Mouse (Mus musculus) heart, embryonic 13.5 days (tissue): Measurements from ENCODE around the gene Tmem160. TPM values are rescaled to one million over a fixed set of nuclear protein-coding genes. Genes with fewer than 3 reads are reported as not detected.

Experiments used
- ATAC-seq: fragments of 200-750 bp; cut with Nextera tagmentation; 2 replicates; pipeline ENCODE4 v1.8.0; 2017; ENCODE audit warnings: moderate TSS enrichment; ENCODE audit not compliant: insufficient number of reproducible peaks, low FRiP score, low TSS enrichment; ENCODE audit errors: extremely low read depth
- H3K27ac ChIP-seq: fragments of 300-500 bp; sonication (generic); replicated peaks from 2 replicates; pipeline ENCODE4 v1.5.1; 2015; ENCODE audit warnings: moderate library complexity, mild to moderate bottlenecking, inconsistent platforms
- H3K27me3 ChIP-seq: fragments of 300-500 bp; sonication (generic); replicated peaks from 2 replicates; pipeline ENCODE4 v1.6.1; 2015; ENCODE audit warnings: mild to moderate bottlenecking, inconsistent platforms
- H3K36me3 ChIP-seq: fragments of 300-500 bp; sonication (generic); 2 replicates; pipeline ENCODE4 v1.6.1; 2015; ENCODE audit warnings: mild to moderate bottlenecking, inconsistent platforms
- H3K4me1 ChIP-seq: fragments of 300-500 bp; sonication (generic); 2 replicates; pipeline ENCODE4 v1.6.1; 2015; ENCODE audit warnings: inconsistent platforms
- H3K4me2 ChIP-seq: fragments of 300-500 bp; sonication (generic); 2 replicates; pipeline ENCODE4 v1.6.1; 2015; ENCODE audit warnings: inconsistent platforms, mild to moderate bottlenecking, moderate library complexity
- H3K4me3 ChIP-seq: fragments of 300-500 bp; sonication (generic); 2 replicates; pipeline ENCODE4 v1.5.1; 2015; ENCODE audit warnings: moderate library complexity, mild to moderate bottlenecking, inconsistent platforms
- H3K9ac ChIP-seq: fragments of 300-500 bp; sonication (generic); 2 replicates; pipeline ENCODE4 v1.6.1; 2015; ENCODE audit warnings: inconsistent platforms, mild to moderate bottlenecking, moderate library complexity
- H3K9me3 ChIP-seq: fragments of 300-500 bp; sonication (generic); 2 replicates; pipeline ENCODE4 v1.6.1; 2016; ENCODE audit warnings: inconsistent platforms
- WGBS: fragments of 180-500 bp; shearing (Covaris S2); methylation state at CpG from one replicate; pipeline ENCODE4 v1.1.7; 2015; ENCODE audit warnings: mixed read lengths; 5-methylcytosine and 5-hydroxymethylcytosine counted together
- polyA plus RNA-seq: library from polyadenylated mRNA; unstranded; fragments of >200 nt; fragmentation: Nextera tagmentation; extraction: Ambion mirVana; gene quantifications from 2 replicates; pipeline ENCODE4 v1.2.1, GENCODE M21; 2015

The Tmem160 gene
- polyA plus RNA-seq, 1 experiment from 2014 or later: 73.2 TPM

GRCm38 (mm10) chr7:16417141-16417771, 35.3 kb upstream of the Tmem160 start:
- no peaks in the 10 kb centered on the region for H3K9me3 ChIP-seq
- peak overlapping the region; percentile 10; the same call in 1 of the 2 replicates for H3K4me2 ChIP-seq
- WGBS: 65% methylated on average over 10 of the region's 10 CpGs
- no peak overlapping the region for H3K4me3 ChIP-seq
- H3K4me1 ChIP-seq: peaks cover 44% of the 10 kb centered on the region
- no peaks in the 10 kb centered on the region for H3K27me3 ChIP-seq
- 0 out of 2 replicates have a peak overlapping the region, but pooled peaks have one; percentile 30 for H3K9ac ChIP-seq
- ATAC-seq: no peak
- H3K36me3 ChIP-seq: peaks cover 82% of the 10 kb centered on the region
- peak overlapping the region; percentile 71 for H3K27ac ChIP-seq

- no peaks in the 10 kb centered on the region for H3K27me3 ChIP-seq
- peaks cover 94% of the 10 kb centered on the region for H3K36me3 ChIP-seq
- no peak overlapping the region for H3K9ac ChIP-seq
- H3K4me3 ChIP-seq: no peak overlapping the region
- no peaks in the 10 kb centered on the region for H3K9me3 ChIP-seq
- no peak for ATAC-seq
- H3K27ac ChIP-seq: no peak overlapping the region
- no peak overlapping the region for H3K4me2 ChIP-seq
- peaks cover 33% of the 10 kb centered on the region for H3K4me1 ChIP-seq
- 89% methylated on average over 5 of the region's 5 CpGs for WGBS
Observed at GRCm38 (mm10) chr7:16418713-16419112, 33.9 kb upstream of the Tmem160 start.

- 88% methylated on average over 8 of the region's 8 CpGs for WGBS
- no peak overlapping the region for H3K4me2 ChIP-seq
- H3K4me1 ChIP-seq: peaks cover 20% of the 10 kb centered on the region
- no peaks in the 10 kb centered on the region for H3K27me3 ChIP-seq
- H3K36me3 ChIP-seq: peaks cover 100% of the 10 kb centered on the region
- no peaks in the 10 kb centered on the region for H3K9me3 ChIP-seq
- no peak for ATAC-seq
- H3K4me3 ChIP-seq: no peak overlapping the region
- no peak overlapping the region for H3K27ac ChIP-seq
- H3K9ac ChIP-seq: 0 out of 2 replicates have a peak overlapping the region, but pooled peaks have one; percentile 25
Observed at GRCm38 (mm10) chr7:16420493-16421118, 32.0 kb upstream of the Tmem160 start.

GRCm38 (mm10) chr7:16422222-16422856, 30.2 kb upstream of the Tmem160 start:
- H3K4me2 ChIP-seq: no peak overlapping the region
- H3K27me3 ChIP-seq: no peaks in the 10 kb centered on the region
- no peak overlapping the region for H3K27ac ChIP-seq
- H3K9ac ChIP-seq: no peak overlapping the region
- no peak overlapping the region for H3K4me3 ChIP-seq
- H3K4me1 ChIP-seq: peaks cover 7% of the 10 kb centered on the region
- H3K9me3 ChIP-seq: no peaks in the 10 kb centered on the region
- ATAC-seq: no peak
- WGBS: 87% methylated on average over 18 of the region's 18 CpGs
- peaks cover 100% of the 10 kb centered on the region for H3K36me3 ChIP-seq

- H3K27ac ChIP-seq: no peak overlapping the region
- H3K36me3 ChIP-seq: peaks cover 100% of the 10 kb centered on the region
- H3K4me3 ChIP-seq: no peak overlapping the region
- no peaks in the 10 kb centered on the region for H3K4me1 ChIP-seq
- WGBS: 82% methylated on average over 9 of the region's 9 CpGs
- ATAC-seq: no peak
- no peaks in the 10 kb centered on the region for H3K27me3 ChIP-seq
- no peak overlapping the region for H3K4me2 ChIP-seq
- no peaks in the 10 kb centered on the region for H3K9me3 ChIP-seq
- no peak overlapping the region for H3K9ac ChIP-seq
Observed at GRCm38 (mm10) chr7:16423731-16424130, 28.8 kb upstream of the Tmem160 start.

- H3K27me3 ChIP-seq: no peaks in the 10 kb centered on the region
- WGBS: 79% methylated on average over 10 of the region's 10 CpGs
- H3K4me2 ChIP-seq: no peak overlapping the region
- no peak overlapping the region for H3K27ac ChIP-seq
- H3K36me3 ChIP-seq: peaks cover 100% of the 10 kb centered on the region
- H3K9me3 ChIP-seq: no peaks in the 10 kb centered on the region
- H3K9ac ChIP-seq: no peak overlapping the region
- no peaks in the 10 kb centered on the region for H3K4me1 ChIP-seq
- no peak overlapping the region for H3K4me3 ChIP-seq
- no peak for ATAC-seq
Observed at GRCm38 (mm10) chr7:16425721-16426120, 26.9 kb upstream of the Tmem160 start.

- no peak overlapping the region for H3K27ac ChIP-seq
- no peaks in the 10 kb centered on the region for H3K9me3 ChIP-seq
- no peaks in the 10 kb centered on the region for H3K4me1 ChIP-seq
- H3K9ac ChIP-seq: no peak overlapping the region
- H3K4me2 ChIP-seq: no peak overlapping the region
- H3K27me3 ChIP-seq: no peaks in the 10 kb centered on the region
- peak; percentile 78; the same call in 1 of the 2 replicates for ATAC-seq
- H3K36me3 ChIP-seq: peaks cover 100% of the 10 kb centered on the region
- H3K4me3 ChIP-seq: no peak overlapping the region
- WGBS: 62% methylated on average over 4 of the region's 4 CpGs
Observed at GRCm38 (mm10) chr7:16426129-16426729, 26.4 kb upstream of the Tmem160 start.

GRCm38 (mm10) chr7:16433352-16433971, 19.1 kb upstream of the Tmem160 start:
- H3K9ac ChIP-seq: peak overlapping the region; percentile 72
- WGBS: 43% methylated on average over 3 of the region's 3 CpGs
- peak; percentile 51; the same call in 1 of the 2 replicates for ATAC-seq
- H3K36me3 ChIP-seq: peaks cover 97% of the 10 kb centered on the region
- H3K9me3 ChIP-seq: no peaks in the 10 kb centered on the region
- H3K27me3 ChIP-seq: no peaks in the 10 kb centered on the region
- H3K4me3 ChIP-seq: no peak overlapping the region
- peak overlapping the region; percentile 32 for H3K4me2 ChIP-seq
- peaks cover 37% of the 10 kb centered on the region for H3K4me1 ChIP-seq
- peak overlapping the region; percentile 87 for H3K27ac ChIP-seq

DNA sequence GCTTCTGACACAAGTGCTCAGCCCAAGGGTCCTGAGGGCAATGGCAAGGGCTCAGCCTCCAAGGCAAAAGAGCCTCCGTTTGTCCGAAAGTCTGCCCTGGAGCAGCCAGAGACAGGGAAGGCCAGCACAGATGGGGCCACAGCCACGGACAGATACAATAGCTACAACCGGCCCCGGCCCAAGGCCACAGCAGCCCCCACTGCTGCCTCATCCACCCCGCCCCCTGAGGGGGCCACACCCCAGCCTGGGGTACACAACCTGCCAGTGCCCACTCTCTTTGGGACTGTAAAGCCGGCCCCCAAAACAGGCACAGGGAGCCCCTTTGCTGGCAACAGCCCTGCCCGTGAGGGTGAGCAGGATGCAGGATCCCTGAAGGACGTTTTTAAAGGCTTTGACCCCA, 17.5 kb upstream of the Tmem160 start:
- H3K4me2 ChIP-seq: no peak overlapping the region
- peaks cover 81% of the 10 kb centered on the region for H3K36me3 ChIP-seq
- no peaks in the 10 kb centered on the region for H3K9me3 ChIP-seq
- H3K27ac ChIP-seq: no peak overlapping the region
- H3K27me3 ChIP-seq: no peaks in the 10 kb centered on the region
- no peak for ATAC-seq
- no peak overlapping the region for H3K9ac ChIP-seq
- H3K4me3 ChIP-seq: no peak overlapping the region
- WGBS: 84% methylated on average over 9 of the region's 9 CpGs
- H3K4me1 ChIP-seq: peaks cover 37% of the 10 kb centered on the region

DNA sequence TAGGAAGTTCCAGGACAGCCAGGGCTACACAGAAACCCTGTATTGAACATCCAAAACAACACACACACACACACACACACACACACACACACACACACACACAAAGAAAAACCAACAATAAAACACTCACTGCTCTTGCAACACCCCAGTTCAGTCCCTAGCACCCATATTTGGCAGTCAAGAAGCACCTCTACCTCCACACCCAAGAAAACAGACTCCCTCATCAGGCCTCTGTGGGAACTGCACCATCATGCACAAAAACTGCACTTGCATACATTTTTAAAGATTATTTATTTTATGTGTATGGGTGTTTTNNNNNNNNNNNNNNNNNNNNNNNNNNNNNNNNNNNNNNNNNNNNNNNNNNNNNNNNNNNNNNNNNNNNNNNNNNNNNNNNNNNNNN, 11.3 kb upstream of the Tmem160 start:
- Histone ChIP-seq H3K9me3 (no peaks in the 10 kb centered on the region), H3K36me3 (peaks cover 19% of the 10 kb centered on the region), H3K4me3 (no peak overlapping the region), H3K27ac (no peak overlapping the region), H3K27me3 (no peaks in the 10 kb centered on the region), H3K4me2 (no peak overlapping the region), H3K4me1 (peaks cover 23% of the 10 kb centered on the region), H3K9ac (no peak overlapping the region)
- ATAC-seq: no peak

DNA sequence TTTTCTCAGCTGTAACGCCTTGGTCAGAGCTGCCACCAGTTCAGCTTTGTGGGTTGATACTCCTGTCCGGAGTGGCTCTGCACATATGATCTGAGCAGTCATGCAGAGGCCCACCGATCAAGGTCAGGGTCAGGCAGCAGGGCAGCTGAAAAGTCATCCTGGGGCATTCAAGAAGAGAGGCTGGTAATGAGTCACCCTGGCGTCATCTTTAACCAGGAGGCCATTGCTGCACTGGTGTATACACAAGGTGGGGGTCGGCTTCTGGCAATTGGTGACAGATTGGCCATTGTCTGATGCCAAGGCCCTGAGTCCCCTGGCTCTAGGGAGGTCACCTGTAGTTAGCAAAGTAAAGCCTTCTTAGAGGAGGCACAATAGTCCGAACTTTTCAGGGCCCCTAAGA, 923 bp upstream of the Tmem160 start:
- WGBS: 61% methylated on average over 6 of the region's 6 CpGs
- Histone ChIP-seq H3K27me3 (no peaks in the 10 kb centered on the region), H3K4me3 (no peak overlapping the region), H3K9ac (no peak overlapping the region), H3K4me2 (no peak overlapping the region), H3K27ac (peak overlapping the region; percentile 29; the same call in 1 of the 2 replicates), H3K4me1 (peaks cover 22% of the 10 kb centered on the region), H3K9me3 (no peaks in the 10 kb centered on the region), H3K36me3 (peaks cover 19% of the 10 kb centered on the region)
- no peak for ATAC-seq
